Mouse (Mus musculus) G1E (cell line): ENCODE data around the gene Jade2.

Source experiments
- CTCF ChIP-seq: IDR thresholded peaks from 2 replicates; pipeline ENCODE4 v1.5.1; 2012; ENCODE audit warnings: low read depth, low read length, inconsistent platforms, mixed read lengths
- GATA1 ChIP-seq: IDR thresholded peaks from 2 replicates; pipeline ENCODE4 v1.6.1; 2012; ENCODE audit warnings: borderline replicate concordance, low read length, inconsistent platforms, mixed read lengths

DNA sequence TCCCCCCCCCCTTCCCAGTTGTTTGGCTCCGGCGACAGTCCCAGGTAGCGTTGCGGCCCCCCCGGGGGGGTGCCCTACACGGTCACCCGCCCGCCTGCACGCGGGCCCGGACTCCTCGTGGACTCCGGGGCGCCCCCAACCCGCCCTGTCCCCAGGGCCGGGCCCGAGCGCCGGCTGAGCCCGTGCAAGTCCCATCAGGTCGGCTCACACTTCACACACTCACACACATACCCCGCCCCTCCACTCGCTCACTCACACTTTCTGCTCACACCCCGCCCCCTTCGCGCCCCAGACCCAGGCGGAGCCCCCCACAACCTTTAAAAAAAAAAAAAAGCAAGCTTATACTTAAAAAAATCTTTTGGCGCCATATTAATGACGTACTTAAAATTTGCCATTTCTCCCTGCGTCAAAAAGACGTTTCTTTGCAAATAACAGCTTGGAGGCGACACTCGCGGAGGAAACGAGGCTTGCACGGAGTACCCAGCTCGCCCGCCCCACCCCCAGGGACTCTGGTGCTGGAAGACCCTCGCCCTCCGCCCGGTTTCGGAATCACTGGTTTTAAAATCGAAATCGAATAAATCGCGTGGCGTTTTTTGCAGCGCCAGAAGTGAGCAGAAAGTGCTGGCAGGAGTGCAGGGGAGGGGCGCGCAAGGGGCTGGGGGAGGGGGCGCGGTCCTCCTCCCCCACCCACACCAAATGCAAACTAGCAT, 520 bp upstream of the Jade2 start:
- TF ChIP-seq CTCF (no peak), GATA1 (no peak)
